Mouse (Mus musculus): ENCODE data around the gene Zfp282. TPM values are rescaled to one million over a fixed set of nuclear protein-coding genes. Genes with fewer than 3 reads are reported as not detected.

Gene Zfp282
- polyA plus RNA-seq, 1 experiment from 2014 or later = 8.9 TPM

GRCm38 (mm10) chr6:47943721-47944120 is 66.7 kb downstream of the Zfp282 start:
- no peaks in the 10 kb centered on the region for H3K27me3 ChIP-seq (replicated peaks; ENCODE audit: control insufficient read depth, insufficient read depth, low read length)
- no peaks in the 10 kb centered on the region for H3K9me3 ChIP-seq (ENCODE audit: control insufficient read depth, low read length)
- H3K36me3 ChIP-seq (ENCODE audit: control insufficient read depth, insufficient read depth, low read length) = 0 out of 2 replicates have a peak, but pooled peaks cover 5% of the 10 kb centered on the region
- H3K4me1 ChIP-seq (ENCODE audit: control insufficient read depth, insufficient read depth, low read length) = peaks cover 9% of the 10 kb centered on the region; the same call in 1 of the 2 replicates
- peak overlapping the region; percentile 89 for H3K4me2 ChIP-seq (ENCODE audit: low read depth, low read length)
- H3K27ac ChIP-seq (ENCODE audit: low read length) = no peak overlapping the region
- 74% methylated on average over 3 of the region's 3 CpGs for WGBS
- ATAC-seq = no peak
- H3K9ac ChIP-seq (ENCODE audit: low read depth, low read length) = peak overlapping the region; percentile 88
- peak overlapping the region; percentile 58 for H3K4me3 ChIP-seq (ENCODE audit: low read length)

- Histone ChIP-seq H3K4me3 (ENCODE audit: low read length) (no peak overlapping the region), H3K4me2 (ENCODE audit: low read depth, low read length) (no peak overlapping the region), H3K27ac (ENCODE audit: low read length) (no peak overlapping the region), H3K36me3 (ENCODE audit: control insufficient read depth, insufficient read depth, low read length) (0 out of 2 replicates have a peak, but pooled peaks cover 5% of the 10 kb centered on the region), H3K27me3 (replicated peaks; ENCODE audit: control insufficient read depth, insufficient read depth, low read length) (no peaks in the 10 kb centered on the region), H3K9ac (ENCODE audit: low read depth, low read length) (no peak overlapping the region), H3K9me3 (ENCODE audit: control insufficient read depth, low read length) (no peaks in the 10 kb centered on the region), H3K4me1 (ENCODE audit: control insufficient read depth, insufficient read depth, low read length) (peaks cover 8% of the 10 kb centered on the region; the same call in 1 of the 2 replicates)
- 89% methylated on average over 4 of the region's 4 CpGs for WGBS
- ATAC-seq = no peak
Observed at GRCm38 (mm10) chr6:47947388-47947787, 70.4 kb downstream of the Zfp282 start.

- Histone ChIP-seq H3K4me3 (ENCODE audit: low read length) (peak within 1 kb of the TSS; percentile 63), H3K9me3 (ENCODE audit: control insufficient read depth, low read length) (no peaks in the 10 kb centered on the region), H3K9ac (ENCODE audit: low read depth, low read length) (peak within 1 kb of the TSS; percentile 77), H3K4me2 (ENCODE audit: low read depth, low read length) (peak within 1 kb of the TSS; percentile 86), H3K27ac (ENCODE audit: low read length) (peak within 1 kb of the TSS; percentile 78), H3K27me3 (replicated peaks; ENCODE audit: control insufficient read depth, insufficient read depth, low read length) (no peaks in the 10 kb centered on the region), H3K36me3 (ENCODE audit: control insufficient read depth, insufficient read depth, low read length) (no peaks in the 10 kb centered on the region), H3K4me1 (ENCODE audit: control insufficient read depth, insufficient read depth, low read length) (peaks cover 12% of the 10 kb centered on the region; the same call in 1 of the 2 replicates)
- WGBS = 0% methylated on average over 31 of the region's 31 CpGs
- peak; percentile 99 for ATAC-seq
Observed at GRCm38 (mm10) chr6:47953191-47953726, 76.3 kb downstream of the Zfp282 start, which contains the start of gene Zfp956. Zfp956 (plus strand) TSS chr6:47953390.

DNA sequence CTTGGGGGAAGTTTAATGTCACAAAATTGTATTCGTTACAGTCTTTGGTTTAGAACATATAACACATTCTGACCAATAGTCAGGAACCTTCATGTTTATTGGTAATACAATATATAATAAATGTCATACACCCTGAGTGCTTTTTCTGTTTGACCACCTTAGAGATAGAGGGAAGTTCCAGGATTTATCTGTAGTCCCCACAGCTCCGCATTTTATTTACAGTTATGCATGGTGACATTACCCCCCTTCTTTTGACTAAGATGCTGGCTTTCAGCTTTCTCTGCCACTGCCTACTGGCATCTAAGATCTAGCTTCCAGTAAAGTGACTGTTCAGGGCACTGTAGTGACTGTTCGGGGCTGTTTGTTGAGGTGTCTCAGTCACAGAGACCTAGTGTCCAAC is 77.4 kb downstream of the Zfp282 start:
- ATAC-seq = no peak
- Histone ChIP-seq H3K4me2 (ENCODE audit: low read depth, low read length) (peak overlapping the region; percentile 86), H3K9ac (ENCODE audit: low read depth, low read length) (no peak overlapping the region), H3K4me1 (ENCODE audit: control insufficient read depth, insufficient read depth, low read length) (peaks cover 12% of the 10 kb centered on the region; the same call in 1 of the 2 replicates), H3K4me3 (ENCODE audit: low read length) (peak overlapping the region; percentile 63; the same call in 1 of the 2 replicates), H3K27ac (ENCODE audit: low read length) (no peak overlapping the region), H3K36me3 (ENCODE audit: control insufficient read depth, insufficient read depth, low read length) (no peaks in the 10 kb centered on the region), H3K27me3 (replicated peaks; ENCODE audit: control insufficient read depth, insufficient read depth, low read length) (no peaks in the 10 kb centered on the region), H3K9me3 (ENCODE audit: control insufficient read depth, low read length) (no peaks in the 10 kb centered on the region)
- WGBS = 79% methylated on average over 3 of the region's 3 CpGs

DNA sequence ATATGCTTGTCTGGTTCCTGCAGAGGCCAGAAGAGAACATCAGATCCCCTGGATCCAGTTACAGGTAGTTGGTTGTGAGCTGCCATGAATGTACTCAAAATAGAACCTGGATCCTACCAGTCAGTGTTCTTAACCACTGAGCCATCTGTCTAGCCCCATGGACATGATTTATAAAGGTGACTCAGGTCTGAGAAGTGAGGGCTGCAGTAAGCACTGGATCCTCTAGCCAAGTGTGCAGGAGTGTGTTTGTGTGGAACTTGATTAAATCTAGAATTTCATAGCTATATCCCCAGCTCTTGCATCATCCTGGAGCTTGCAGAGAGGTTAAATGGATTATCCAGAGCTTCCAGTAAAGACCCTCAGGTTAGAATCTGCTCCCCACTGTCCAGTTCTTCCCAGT is 80.8 kb downstream of the Zfp282 start:
- Histone ChIP-seq H3K4me2 (ENCODE audit: low read depth, low read length) (no peak overlapping the region), H3K36me3 (ENCODE audit: control insufficient read depth, insufficient read depth, low read length) (0 out of 2 replicates have a peak, but pooled peaks cover 12% of the 10 kb centered on the region)

More for the DNA sequence above, 80.8 kb downstream of the Zfp282 start:
- H3K4me1 ChIP-seq (ENCODE audit: control insufficient read depth, insufficient read depth, low read length) = peaks cover 9% of the 10 kb centered on the region; the same call in 1 of the 2 replicates
- no peaks in the 10 kb centered on the region for H3K27me3 ChIP-seq (replicated peaks; ENCODE audit: control insufficient read depth, insufficient read depth, low read length)
- no peak overlapping the region for H3K9ac ChIP-seq (ENCODE audit: low read depth, low read length)
- H3K27ac ChIP-seq (ENCODE audit: low read length) = no peak overlapping the region
- no peak for ATAC-seq
- H3K4me3 ChIP-seq (ENCODE audit: low read length) = no peak overlapping the region
- H3K9me3 ChIP-seq (ENCODE audit: control insufficient read depth, low read length) = no peaks in the 10 kb centered on the region

Other genes starting within 250 kb of the Zfp282 start
- gene Pdia4, start 63.8 kb upstream of the Zfp282 start, polyA plus RNA-seq (2015; fragmentation: Nextera tagmentation; extraction: Ambion mirVana) = 332 and 340 TPM in 2 replicates
- gene Zfp786, start 46.3 kb upstream of the Zfp282 start, polyA plus RNA-seq (2015; fragmentation: Nextera tagmentation; extraction: Ambion mirVana) = 2.0 and 2.4 TPM in 2 replicates
- gene Zfp398, start 41.5 kb upstream of the Zfp282 start, polyA plus RNA-seq (2015; fragmentation: Nextera tagmentation; extraction: Ambion mirVana) = 5.8 and 6.6 TPM in 2 replicates
- 12.2 TPM in 2 replicates for gene Zfp212, start 43.3 kb downstream of the Zfp282 start, polyA plus RNA-seq (2015; fragmentation: Nextera tagmentation; extraction: Ambion mirVana)
- gene Zfp956, start 76.2 kb downstream of the Zfp282 start, polyA plus RNA-seq (2015; fragmentation: Nextera tagmentation; extraction: Ambion mirVana) = 8.8 and 9.3 TPM in 2 replicates
- 4.3 and 4.6 TPM in 2 replicates for gene Zfp777, start 171.7 kb downstream of the Zfp282 start, polyA plus RNA-seq (2015; fragmentation: Nextera tagmentation; extraction: Ambion mirVana)
- gene Zfp746, start 209.4 kb downstream of the Zfp282 start, polyA plus RNA-seq (2015; fragmentation: Nextera tagmentation; extraction: Ambion mirVana) = 3.8 and 5.9 TPM in 2 replicates